Mouse (Mus musculus): Measurements from ENCODE around the gene Kif4. TPM values are rescaled to one million over a fixed set of nuclear protein-coding genes. Genes with fewer than 3 reads are reported as not detected.
A peak's percentile ranks its signal among the peaks of the same experiment; 100 is the strongest.

Gene Kif4
- total RNA-seq, 1 experiment = 25.4 TPM

DNA sequence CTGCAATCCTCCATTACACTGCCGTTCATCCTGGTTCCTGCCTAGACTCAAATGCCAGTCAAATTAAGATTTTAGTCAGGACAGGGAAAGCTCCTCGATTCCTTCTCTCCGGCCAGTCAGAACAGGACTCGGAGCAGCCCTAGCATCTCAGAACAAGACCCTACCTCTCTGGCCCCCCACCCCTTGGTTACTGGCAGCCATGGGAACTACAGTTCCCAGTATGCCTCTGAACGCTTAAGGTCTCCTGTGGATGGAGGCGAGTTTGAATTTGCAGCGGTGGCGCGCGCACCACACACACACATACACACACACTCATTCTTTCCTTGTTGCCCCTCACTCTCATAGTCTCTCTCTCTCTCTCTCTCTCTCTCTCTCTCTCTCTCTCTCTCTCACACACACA lies 113.9 kb downstream of the Kif4 start:
- Histone ChIP-seq H3K4me1 (ENCODE audit: control insufficient read depth in 2 of 2, insufficient read depth in 2 of 2, low read length in 2 of 2, poor library complexity in 1 of 2) (peaks cover 0 to 2% of the 10 kb centered on the region in 2 experiments; a peak in 1 of 4 replicates), H3K27ac (ENCODE audit: insufficient read depth, low read depth, low read length, poor library complexity, severe bottlenecking) (no peak overlapping the region), H3K9ac (ENCODE audit: insufficient read depth, low read depth, low read length, poor library complexity, severe bottlenecking) (no peak overlapping the region), H3K36me3 (ENCODE audit: control insufficient read depth, insufficient read depth, low read length, poor library complexity, severe bottlenecking) (no peaks in the 10 kb centered on the region), H3K4me3 (ENCODE audit: insufficient read depth in 1 of 2, low read depth in 1 of 2, low read length in 2 of 2, poor library complexity in 1 of 2, severe bottlenecking in 1 of 2) (peak overlapping the region; percentile 45 to 51; a peak in 1 of 4 replicates), H3K9me3 (ENCODE audit: control insufficient read depth, insufficient read depth, low read depth, low read length) (no peaks in the 10 kb centered on the region)
- no peak for DNase-seq (ENCODE audit: low read depth, low spot score)
- in situ Hi-C loops (cut with MboI; ENCODE audit: low sequenced_read_pairs in 2 of 2, unreplicated experiment in 2 of 2) = no loop called here
- TF ChIP-seq ZNF384 (IDR thresholded peaks at IDR 0.05; ENCODE audit: low read depth, low read length) = no peak
- 0 out of 2 replicates have a peak, but pooled peaks have one; percentile 51 for TF ChIP-seq HCFC1 (IDR thresholded peaks at IDR 0.05; ENCODE audit: borderline replicate concordance, insufficient read depth, low read length)

DNA sequence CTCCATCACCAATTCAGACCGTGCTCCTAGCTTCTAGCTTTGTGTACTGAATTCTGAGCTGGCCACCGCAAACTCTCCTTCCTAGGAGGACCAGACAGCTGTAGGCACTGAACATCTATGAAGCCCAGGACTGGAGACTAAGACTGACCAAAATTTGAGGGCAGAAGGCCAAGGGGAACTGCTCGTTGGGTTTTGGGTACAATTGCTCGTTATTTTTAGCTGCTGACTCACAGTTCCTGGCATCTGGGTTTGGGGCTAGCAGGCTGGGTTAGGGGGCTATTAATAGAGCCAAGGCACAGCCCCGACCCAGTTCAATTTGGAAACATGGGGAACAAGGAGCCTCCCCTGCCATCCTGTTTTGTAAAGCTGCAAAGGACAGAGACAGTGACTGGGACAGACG lies 115.2 kb downstream of the Kif4 start:
- no peaks in the 10 kb centered on the region for H3K9me3 ChIP-seq (ENCODE audit: control insufficient read depth, insufficient read depth, low read depth, low read length)
- H3K9ac ChIP-seq (ENCODE audit: insufficient read depth, low read depth, low read length, poor library complexity, severe bottlenecking) = no peak overlapping the region
- no peak for DNase-seq (ENCODE audit: low read depth, low spot score)
- no peak overlapping the region for H3K4me3 ChIP-seq (ENCODE audit: insufficient read depth in 1 of 2, low read depth in 1 of 2, low read length in 2 of 2, poor library complexity in 1 of 2, severe bottlenecking in 1 of 2)
- no peak overlapping the region for H3K27ac ChIP-seq (ENCODE audit: insufficient read depth, low read depth, low read length, poor library complexity, severe bottlenecking)
- in situ Hi-C loops (cut with MboI; ENCODE audit: low sequenced_read_pairs in 2 of 2, unreplicated experiment in 2 of 2) = no loop called here
- H3K36me3 ChIP-seq (ENCODE audit: control insufficient read depth, insufficient read depth, low read length, poor library complexity, severe bottlenecking) = no peaks in the 10 kb centered on the region
- TF ChIP-seq MAFK (IDR thresholded peaks at IDR 0.05; ENCODE audit: insufficient read depth, low read depth, low read length) (no peak), HCFC1 (IDR thresholded peaks at IDR 0.05; ENCODE audit: borderline replicate concordance, insufficient read depth, low read length) (no peak), ZC3H11A (IDR thresholded peaks at IDR 0.05; ENCODE audit: borderline replicate concordance, low read depth, low read length) (no peak), CHD2 (IDR thresholded peaks at IDR 0.05; ENCODE audit: low read depth, low read length) (no peak), ZNF384 (IDR thresholded peaks at IDR 0.05; ENCODE audit: low read depth, low read length) (no peak)
- H3K4me1 ChIP-seq (ENCODE audit: control insufficient read depth in 2 of 2, insufficient read depth in 2 of 2, low read length in 2 of 2, poor library complexity in 1 of 2) = no peaks in the 10 kb centered on the region; a peak in 1 of 4 replicates

DNA sequence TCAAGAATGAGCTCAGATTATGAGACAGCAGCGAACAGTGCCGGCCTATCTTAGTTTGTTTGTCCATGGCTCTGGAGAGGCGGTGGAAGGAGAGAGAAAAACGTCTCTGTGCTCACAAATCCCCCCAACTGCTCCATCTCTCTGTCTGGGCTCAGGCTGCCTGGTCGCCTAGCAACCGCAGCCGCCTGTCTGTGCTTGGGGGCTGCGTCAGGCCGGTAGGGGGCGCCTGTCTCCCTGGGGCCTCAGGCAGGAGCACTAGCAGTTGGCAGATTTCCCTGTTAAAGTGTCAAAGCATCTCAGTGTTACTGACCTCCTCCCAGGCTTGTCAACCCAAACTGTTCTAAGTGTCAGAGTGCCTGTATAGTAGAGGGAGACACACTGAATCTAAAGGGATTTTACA lies 116.4 kb downstream of the Kif4 start:
- Histone ChIP-seq H3K9ac (ENCODE audit: insufficient read depth, low read depth, low read length, poor library complexity, severe bottlenecking) (no peak overlapping the region), H3K36me3 (ENCODE audit: control insufficient read depth, insufficient read depth, low read length, poor library complexity, severe bottlenecking) (no peaks in the 10 kb centered on the region), H3K4me3 (ENCODE audit: insufficient read depth in 1 of 2, low read depth in 1 of 2, low read length in 2 of 2, poor library complexity in 1 of 2, severe bottlenecking in 1 of 2) (no peak overlapping the region), H3K4me1 (ENCODE audit: control insufficient read depth in 2 of 2, insufficient read depth in 2 of 2, low read length in 2 of 2, poor library complexity in 1 of 2) (no peaks in the 10 kb centered on the region; a peak in 1 of 4 replicates), H3K27ac (ENCODE audit: insufficient read depth, low read depth, low read length, poor library complexity, severe bottlenecking) (no peak overlapping the region), H3K9me3 (ENCODE audit: control insufficient read depth, insufficient read depth, low read depth, low read length) (no peaks in the 10 kb centered on the region)
- in situ Hi-C loops (cut with MboI; ENCODE audit: low sequenced_read_pairs in 2 of 2, unreplicated experiment in 2 of 2) = no loop called here
- DNase-seq (ENCODE audit: low read depth, low spot score) = peak; percentile 43
- TF ChIP-seq HCFC1 (IDR thresholded peaks at IDR 0.05; ENCODE audit: borderline replicate concordance, insufficient read depth, low read length) = no peak
- TF ChIP-seq ZNF384 (IDR thresholded peaks at IDR 0.05; ENCODE audit: low read depth, low read length) = no peak
- TF ChIP-seq ZC3H11A (IDR thresholded peaks at IDR 0.05; ENCODE audit: borderline replicate concordance, low read depth, low read length) = no peak
- no peak for TF ChIP-seq CHD2 (IDR thresholded peaks at IDR 0.05; ENCODE audit: low read depth, low read length)
- TF ChIP-seq MAFK (IDR thresholded peaks at IDR 0.05; ENCODE audit: insufficient read depth, low read depth, low read length) = no peak

DNA sequence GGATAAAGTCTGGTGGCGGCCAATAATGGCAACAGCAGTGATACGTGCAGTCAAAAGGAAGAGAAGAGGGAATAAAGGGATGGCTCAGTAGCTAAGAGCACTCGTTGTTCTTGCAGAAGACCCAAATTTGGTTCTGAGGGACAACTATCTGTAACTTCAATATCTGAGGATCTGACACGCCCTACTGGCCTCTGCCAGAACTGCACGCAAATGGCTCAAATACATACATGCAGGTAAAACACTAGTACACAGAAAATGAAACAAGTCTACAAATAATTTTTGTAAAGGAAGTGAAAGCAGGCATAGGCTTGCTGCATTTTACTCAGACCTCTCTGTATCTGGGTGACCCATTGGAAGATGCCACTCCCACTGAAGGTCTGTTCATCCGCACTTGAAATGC lies 140.3 kb downstream of the Kif4 start:
- H3K9me3 ChIP-seq (ENCODE audit: control insufficient read depth, insufficient read depth, low read depth, low read length) = no peaks in the 10 kb centered on the region
- H3K27ac ChIP-seq (ENCODE audit: insufficient read depth, low read depth, low read length, poor library complexity, severe bottlenecking) = no peak overlapping the region
- peaks cover 0 to 3% of the 10 kb centered on the region in 2 experiments; a peak in 1 of 4 replicates for H3K4me1 ChIP-seq (ENCODE audit: control insufficient read depth in 2 of 2, insufficient read depth in 2 of 2, low read length in 2 of 2, poor library complexity in 1 of 2)
- no peak for DNase-seq (ENCODE audit: low read depth, low spot score)
- TF ChIP-seq ZNF384 (IDR thresholded peaks at IDR 0.05; ENCODE audit: low read depth, low read length) (no peak), CHD2 (IDR thresholded peaks at IDR 0.05; ENCODE audit: low read depth, low read length) (no peak), ZC3H11A (IDR thresholded peaks at IDR 0.05; ENCODE audit: borderline replicate concordance, low read depth, low read length) (no peak), HCFC1 (IDR thresholded peaks at IDR 0.05; ENCODE audit: borderline replicate concordance, insufficient read depth, low read length) (no peak), MAFK (IDR thresholded peaks at IDR 0.05; ENCODE audit: insufficient read depth, low read depth, low read length) (no peak)
- no peaks in the 10 kb centered on the region for H3K36me3 ChIP-seq (ENCODE audit: control insufficient read depth, insufficient read depth, low read length, poor library complexity, severe bottlenecking)
- in situ Hi-C loops (cut with MboI; ENCODE audit: low sequenced_read_pairs in 2 of 2, unreplicated experiment in 2 of 2) = no loop called here
- H3K9ac ChIP-seq (ENCODE audit: insufficient read depth, low read depth, low read length, poor library complexity, severe bottlenecking) = no peak overlapping the region
- H3K4me3 ChIP-seq (ENCODE audit: insufficient read depth in 1 of 2, low read depth in 1 of 2, low read length in 2 of 2, poor library complexity in 1 of 2, severe bottlenecking in 1 of 2) = no peak overlapping the region
